Mouse (Mus musculus) thymus, adult 2 months (tissue): ENCODE measurements around the gene Hsh2d. TPM values are rescaled to one million over a fixed set of nuclear protein-coding genes. Genes with fewer than 3 reads are reported as not detected.
A peak's percentile ranks its signal among the peaks of the same experiment; 100 is the strongest.

Experiments used
- DNase-seq: peaks from one replicate; pipeline ENCODE4 v3.0.0; 2021
- H3K27ac ChIP-seq: fragments of 200-500 bp; 2 replicates; pipeline ENCODE4 v1.5.1; 2012; ENCODE audit warnings: low read length, control low read depth; ENCODE audit not compliant: control insufficient read depth, insufficient read depth
- H3K27me3 ChIP-seq: fragments of 200-500 bp; 2 replicates; pipeline ENCODE4 v1.6.1; 2012; ENCODE audit warnings: mild to moderate bottlenecking, low read length, moderate library complexity, mixed read lengths; ENCODE audit not compliant: control insufficient read depth, insufficient read depth
- H3K36me3 ChIP-seq: fragments of 200-500 bp; 2 replicates; pipeline ENCODE4 v1.6.1; 2012; ENCODE audit warnings: mild to moderate bottlenecking, low read length, moderate library complexity; ENCODE audit not compliant: control insufficient read depth, insufficient read depth
- H3K4me1 ChIP-seq: fragments of 200-500 bp; replicated peaks from 2 replicates; pipeline ENCODE4 v1.6.1; 2012; ENCODE audit warnings: low read length; ENCODE audit not compliant: control insufficient read depth, insufficient read depth
- H3K4me3 ChIP-seq: fragments of 200-500 bp; 2 replicates; pipeline ENCODE4 v1.5.1; 2012; ENCODE audit warnings: mild to moderate bottlenecking, low read length, control low read depth, moderate library complexity; ENCODE audit not compliant: control insufficient read depth, insufficient read depth
- CTCF ChIP-seq: fragments of 200-500 bp; IDR thresholded peaks from 2 replicates; pipeline ENCODE4 v1.5.1; 2012; ENCODE audit warnings: mild to moderate bottlenecking, control low read depth, low read length, moderate library complexity, borderline replicate concordance; ENCODE audit not compliant: control insufficient read depth, poor library complexity, insufficient read depth; ENCODE audit errors: extremely low read depth
- POLR2A ChIP-seq: fragments of 200-500 bp; IDR thresholded peaks from 2 replicates; pipeline ENCODE4 v1.6.1; 2012; ENCODE audit warnings: mild to moderate bottlenecking, low read length, control low read depth, moderate library complexity; ENCODE audit not compliant: control insufficient read depth, poor library complexity, insufficient read depth; ENCODE audit errors: extremely low read depth
- WGBS: fragments of 180-500 bp; shearing (Covaris S2); methylation state at CpG from one replicate; pipeline ENCODE4 v1.1.7; 2018; 5-methylcytosine and 5-hydroxymethylcytosine counted together
- polyA plus RNA-seq: library from polyadenylated mRNA; depleted of rRNA; stranded (reverse); fragments of >200 nt; gene quantifications from 2 replicates; pipeline ENCODE4 v1.2.3, GENCODE M21; 2012

Hsh2d gene
- polyA plus RNA-seq, 1 experiment: 11.9 TPM

GRCm38 (mm10) chr8:72183554-72184202 lies 5.8 kb upstream of the Hsh2d start:
- 59% methylated on average over 2 of the region's 2 CpGs for WGBS
- no peaks in the 10 kb centered on the region for H3K4me1 ChIP-seq
- H3K27ac ChIP-seq: no peak overlapping the region; the same call in 1 of the 2 replicates
- no peak overlapping the region for H3K4me3 ChIP-seq
- DNase-seq: no peak
- no peaks in the 10 kb centered on the region for H3K27me3 ChIP-seq
- H3K36me3 ChIP-seq: peaks cover 37% of the 10 kb centered on the region
- TF ChIP-seq CTCF (no peak), POLR2A (no peak)

GRCm38 (mm10) chr8:72187793-72188331 lies 1.6 kb upstream of the Hsh2d start:
- Histone ChIP-seq H3K4me3 (no peak overlapping the region), H3K36me3 (no peaks in the 10 kb centered on the region), H3K27me3 (no peaks in the 10 kb centered on the region), H3K4me1 (peaks cover 9% of the 10 kb centered on the region), H3K27ac (no peak overlapping the region)
- TF ChIP-seq CTCF (no peak), POLR2A (no peak)
- WGBS: 96% methylated on average over 2 of the region's 2 CpGs
- DNase-seq: no peak

GRCm38 (mm10) chr8:72190215-72190539 lies 739 bp downstream of the Hsh2d start:
- Histone ChIP-seq H3K27ac (peak overlapping the region; percentile 83), H3K4me3 (peak overlapping the region; percentile 92; the same call in 1 of the 2 replicates), H3K27me3 (no peaks in the 10 kb centered on the region), H3K36me3 (no peaks in the 10 kb centered on the region), H3K4me1 (peaks cover 9% of the 10 kb centered on the region)
- WGBS: 17% methylated on average over 2 of the region's 2 CpGs
- TF ChIP-seq CTCF: no peak
- no peak for TF ChIP-seq POLR2A
- no peak for DNase-seq

- Histone ChIP-seq H3K4me3 (no peak overlapping the region), H3K4me1 (peaks cover 9% of the 10 kb centered on the region), H3K27ac (no peak overlapping the region), H3K36me3 (no peaks in the 10 kb centered on the region), H3K27me3 (no peaks in the 10 kb centered on the region)
- TF ChIP-seq POLR2A (no peak), CTCF (no peak)
- DNase-seq: no peak
Measured at GRCm38 (mm10) chr8:72192065-72192464, 2.6 kb downstream of the Hsh2d start.

- WGBS: 91% methylated on average over 8 of the region's 8 CpGs
- DNase-seq: no peak
- Histone ChIP-seq H3K4me1 (no peaks in the 10 kb centered on the region), H3K4me3 (no peak overlapping the region), H3K27ac (no peak overlapping the region), H3K27me3 (no peaks in the 10 kb centered on the region), H3K36me3 (peaks cover 6% of the 10 kb centered on the region; the same call in 1 of the 2 replicates)
- TF ChIP-seq POLR2A (no peak), CTCF (no peak)
Measured at GRCm38 (mm10) chr8:72197997-72198396, 8.6 kb downstream of the Hsh2d start.

- 97% methylated on average over 1 of the region's 1 CpGs for WGBS
- Histone ChIP-seq H3K36me3 (no peaks in the 10 kb centered on the region), H3K27me3 (no peaks in the 10 kb centered on the region), H3K4me3 (no peak overlapping the region), H3K27ac (no peak overlapping the region), H3K4me1 (no peaks in the 10 kb centered on the region; the same call in 1 of the 2 replicates)
- no peak for TF ChIP-seq POLR2A
- no peak for TF ChIP-seq CTCF
- DNase-seq: no peak
Measured at GRCm38 (mm10) chr8:72208582-72208981, 19.1 kb downstream of the Hsh2d start.

- Histone ChIP-seq H3K27me3 (no peaks in the 10 kb centered on the region), H3K4me3 (no peak overlapping the region), H3K4me1 (peaks cover 2% of the 10 kb centered on the region; the same call in 1 of the 2 replicates), H3K27ac (no peak overlapping the region), H3K36me3 (no peaks in the 10 kb centered on the region)
- 88% methylated on average over 4 of the region's 4 CpGs for WGBS
- TF ChIP-seq CTCF (no peak), POLR2A (no peak)
- no peak for DNase-seq
Measured at GRCm38 (mm10) chr8:72210222-72210621, 20.8 kb downstream of the Hsh2d start.
